Mouse (Mus musculus): Measurements from ENCODE around the gene Ntf5.
A peak's percentile ranks its signal among the peaks of the same experiment; 100 is the strongest.

Gene Ntf5

DNA sequence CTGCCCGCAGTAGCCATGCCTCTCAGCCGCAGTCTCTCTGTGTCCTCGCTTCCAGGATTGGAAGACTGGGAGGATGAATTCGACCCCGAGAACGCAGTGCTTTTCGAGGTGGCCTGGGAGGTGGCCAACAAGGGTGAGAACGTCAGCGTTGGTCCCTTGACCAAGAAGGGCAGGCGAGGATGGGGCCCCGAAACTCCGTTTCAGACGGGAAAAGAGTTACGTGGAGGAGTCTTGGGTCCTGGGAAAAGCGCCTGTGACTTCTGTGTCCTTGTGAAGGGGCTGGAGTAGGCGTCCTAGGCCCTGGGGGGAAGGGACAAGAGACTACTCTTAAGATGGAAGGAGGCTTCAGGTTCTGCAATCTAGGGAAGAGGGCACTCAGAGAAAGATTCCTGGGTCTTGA, 21.5 kb downstream of the Ntf5 start:
- DNase-seq (ENCODE audit: low spot score): no peak

GRCm38 (mm10) chr7:45436444-45436843, 22.9 kb downstream of the Ntf5 start:
- DNase-seq (ENCODE audit: low spot score): no peak

- DNase-seq (ENCODE audit: low spot score): no peak
Measured at GRCm38 (mm10) chr7:45437046-45437445, 23.6 kb downstream of the Ntf5 start.

- DNase-seq (ENCODE audit: low spot score): no peak
Measured at GRCm38 (mm10) chr7:45437521-45438276, 24.2 kb downstream of the Ntf5 start, which contains the start of gene Ruvbl2. Ruvbl2 (minus strand) TSS chr7:45438096.

GRCm38 (mm10) chr7:45443526-45444420, 30.3 kb downstream of the Ntf5 start:
- DNase-seq (ENCODE audit: low spot score): no peak

- DNase-seq (ENCODE audit: low spot score): no peak
Measured at GRCm38 (mm10) chr7:45446589-45446988, 33.1 kb downstream of the Ntf5 start.

DNA sequence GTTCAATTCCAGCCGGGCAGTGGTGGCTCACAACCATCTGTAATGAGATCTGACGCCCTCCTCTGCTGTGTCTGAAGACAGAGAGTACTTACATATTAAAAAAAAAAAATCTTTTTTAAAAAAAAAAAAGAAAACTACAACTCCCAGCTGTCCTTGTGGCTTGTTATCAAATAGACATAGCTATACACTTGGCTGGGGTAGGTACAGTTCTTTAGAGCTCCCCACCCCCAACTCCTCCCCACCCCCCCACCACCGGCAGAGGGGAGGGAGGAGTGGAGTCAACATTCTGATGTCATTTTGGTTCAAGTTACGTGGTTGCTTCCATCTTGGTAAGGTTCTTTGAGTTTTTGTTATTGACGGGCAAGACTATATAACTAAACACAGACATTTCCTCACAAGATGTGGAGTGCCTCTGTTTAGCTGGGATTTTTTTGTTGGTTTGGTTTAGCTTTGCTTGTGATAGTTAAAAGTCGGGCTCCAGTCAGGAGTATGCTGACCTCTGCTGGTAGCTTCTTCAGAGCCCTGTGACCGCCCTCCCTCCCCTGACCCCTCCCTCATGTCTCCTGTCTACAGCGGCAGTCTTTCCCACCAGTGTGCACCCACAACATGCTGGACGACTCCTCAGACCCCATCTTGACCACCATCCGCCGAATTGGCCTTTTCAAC, 34.0 kb downstream of the Ntf5 start:
- DNase-seq (ENCODE audit: low spot score): no peak

- no peak for DNase-seq (ENCODE audit: low spot score)
Measured at GRCm38 (mm10) chr7:45449974-45450373, 36.5 kb downstream of the Ntf5 start.

GRCm38 (mm10) chr7:45451344-45451982, 38.0 kb downstream of the Ntf5 start:
- DNase-seq (ENCODE audit: low spot score): no peak

DNA sequence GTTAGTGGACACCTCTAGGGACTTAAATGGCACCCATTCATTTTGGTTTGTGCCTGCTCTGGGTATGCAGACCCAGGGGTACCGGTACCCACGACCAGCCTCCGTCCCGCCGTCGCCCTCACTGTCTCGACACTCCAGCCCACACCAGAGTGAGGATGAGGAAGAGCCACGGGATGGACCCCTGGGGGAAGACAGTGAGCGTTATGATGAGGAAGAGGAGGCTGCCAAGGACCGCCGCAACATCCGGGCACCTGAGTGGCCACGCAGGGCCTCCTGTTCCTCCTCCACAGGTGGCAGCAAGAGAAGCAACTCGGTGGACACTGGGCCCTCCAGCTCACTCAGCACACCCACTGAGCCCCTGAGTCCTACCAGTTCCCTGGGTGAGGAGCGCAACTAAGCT, 41.5 kb downstream of the Ntf5 start:
- no peak for DNase-seq (ENCODE audit: low spot score)

- DNase-seq (ENCODE audit: low spot score): no peak
Measured at GRCm38 (mm10) chr7:45455932-45456696, 42.6 kb downstream of the Ntf5 start.

- DNase-seq (ENCODE audit: low spot score): no peak
Measured at GRCm38 (mm10) chr7:45456721-45457203, 43.3 kb downstream of the Ntf5 start.

DNA sequence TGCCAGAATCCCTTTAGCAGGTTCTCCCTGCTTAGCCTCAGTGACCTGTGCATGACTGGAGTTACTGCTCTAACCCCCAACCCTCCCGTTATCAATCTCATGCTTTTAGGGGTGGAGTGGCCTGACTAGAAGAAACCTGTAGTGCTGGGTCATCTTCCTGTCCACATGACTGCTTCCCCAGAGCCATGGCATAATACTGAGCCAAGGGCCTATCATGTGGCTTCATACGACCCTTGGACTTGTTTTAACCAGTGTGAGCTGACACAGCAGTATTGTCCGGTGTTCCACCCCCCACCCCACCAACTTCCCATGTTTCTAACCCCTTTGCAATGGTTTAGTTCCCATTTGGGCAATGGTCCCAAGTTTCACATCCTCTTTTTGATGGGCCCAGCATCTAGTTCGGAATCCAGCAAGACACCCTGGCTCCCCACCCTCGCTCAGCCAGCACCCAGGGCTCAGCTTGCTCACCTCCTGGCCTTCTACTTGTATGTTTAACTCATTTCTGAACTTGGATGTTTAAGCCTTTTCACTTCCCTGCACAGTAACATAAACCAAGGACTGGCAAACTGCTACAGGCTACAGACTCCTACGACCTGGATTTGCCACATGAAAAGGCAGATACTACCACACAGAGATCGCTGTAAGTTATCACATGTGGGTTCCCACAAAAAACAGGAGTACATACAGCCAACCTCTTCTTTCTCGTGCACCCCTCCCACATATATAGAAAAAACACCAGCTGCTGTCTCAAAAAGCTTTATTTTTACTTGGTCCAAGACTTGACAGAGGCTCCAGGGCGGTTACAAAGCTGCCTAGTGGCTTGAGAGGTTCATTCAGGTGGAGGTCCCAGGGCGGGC, 43.9 kb downstream of the Ntf5 start:
- no peak for DNase-seq (ENCODE audit: low spot score)

DNA sequence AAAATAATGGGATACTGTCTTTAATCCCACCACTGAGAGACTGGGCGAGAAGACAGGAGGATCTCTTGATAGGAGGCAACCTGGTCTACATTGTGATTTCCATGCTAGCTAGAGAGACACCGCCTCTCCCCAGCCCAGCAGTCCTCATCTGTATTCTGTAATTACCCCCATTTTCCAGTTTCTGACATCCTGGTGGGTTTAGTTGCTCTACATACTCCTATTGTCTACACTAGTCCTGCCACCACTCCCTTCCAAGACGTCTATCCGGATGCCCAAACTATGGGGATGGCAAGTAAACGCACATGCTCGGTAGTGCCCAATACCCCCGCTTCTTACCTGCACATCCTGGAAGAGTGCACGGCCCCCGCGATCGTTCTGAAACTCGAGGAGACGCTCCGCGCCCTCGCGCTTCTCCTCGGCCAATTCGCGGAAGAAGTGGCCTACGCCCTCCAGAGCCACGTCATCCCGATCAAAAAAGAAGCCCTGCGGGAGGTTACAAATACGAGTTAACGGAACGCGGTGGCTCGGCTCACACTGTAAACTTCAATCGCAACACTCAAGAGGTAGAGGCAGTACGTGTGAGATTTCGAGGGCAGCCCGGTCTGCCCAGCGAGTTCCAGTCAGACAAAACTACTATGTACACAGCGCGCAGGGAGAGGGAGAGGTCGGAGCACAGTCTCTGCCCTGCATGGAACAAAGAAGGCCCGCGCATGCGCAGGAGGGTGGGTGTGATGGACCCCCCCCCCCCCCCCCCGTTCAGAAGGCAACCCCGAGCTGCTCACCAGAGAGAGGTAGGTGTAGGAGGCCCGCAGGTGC, 45.5 kb downstream of the Ntf5 start:
- DNase-seq (ENCODE audit: low spot score): peak; percentile 58

GRCm38 (mm10) chr7:45459564-45460140, 46.2 kb downstream of the Ntf5 start, which contains the start of gene Ftl1:
Ftl1 (minus strand) TSS chr7:45459884.
- DNase-seq (ENCODE audit: low spot score): peak; percentile 92

DNA sequence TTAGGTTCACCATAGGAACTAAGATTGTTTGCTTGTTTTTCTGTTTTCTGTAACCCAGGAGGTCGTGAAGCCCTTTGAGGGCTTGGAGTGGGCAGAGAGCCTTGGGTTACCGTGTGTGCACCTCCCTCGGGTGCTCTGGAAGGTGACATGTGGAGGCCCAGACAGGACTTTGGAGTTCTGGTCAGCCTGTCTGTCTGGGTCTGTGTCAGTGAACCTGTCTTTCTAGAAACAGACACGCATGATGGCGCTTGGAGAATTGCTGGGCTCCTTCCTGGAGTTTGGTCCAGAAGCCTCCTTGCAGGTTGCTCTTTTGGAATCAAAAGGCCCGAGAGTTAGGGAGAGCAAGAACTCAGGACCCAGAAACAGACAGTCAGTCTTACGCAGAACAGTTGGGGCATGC, 46.9 kb downstream of the Ntf5 start:
- DNase-seq (ENCODE audit: low spot score): no peak

DNA sequence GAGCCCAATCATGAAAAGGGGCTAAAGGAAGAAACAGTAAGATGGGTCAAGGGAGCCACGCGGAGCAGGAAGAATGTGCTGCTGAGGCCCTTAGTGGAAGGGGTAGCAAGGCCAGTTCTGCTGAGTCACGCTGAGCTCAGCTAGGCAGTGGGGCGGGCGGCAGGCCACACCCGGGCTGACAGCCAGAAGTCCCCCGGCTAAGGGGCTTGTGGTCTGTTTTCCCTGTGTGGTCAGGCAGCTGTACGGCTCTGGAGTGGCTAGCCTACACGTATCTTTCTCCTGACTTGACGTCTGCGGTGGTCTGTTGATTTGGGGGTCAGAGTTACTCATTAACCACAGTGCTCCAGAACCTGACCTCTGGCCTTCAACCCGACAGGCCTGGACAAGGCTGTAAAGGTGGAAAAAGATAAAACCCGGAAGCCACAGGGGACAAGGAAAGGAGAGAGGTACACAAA, 47.4 kb downstream of the Ntf5 start:
- no peak for DNase-seq (ENCODE audit: low spot score)

DNA sequence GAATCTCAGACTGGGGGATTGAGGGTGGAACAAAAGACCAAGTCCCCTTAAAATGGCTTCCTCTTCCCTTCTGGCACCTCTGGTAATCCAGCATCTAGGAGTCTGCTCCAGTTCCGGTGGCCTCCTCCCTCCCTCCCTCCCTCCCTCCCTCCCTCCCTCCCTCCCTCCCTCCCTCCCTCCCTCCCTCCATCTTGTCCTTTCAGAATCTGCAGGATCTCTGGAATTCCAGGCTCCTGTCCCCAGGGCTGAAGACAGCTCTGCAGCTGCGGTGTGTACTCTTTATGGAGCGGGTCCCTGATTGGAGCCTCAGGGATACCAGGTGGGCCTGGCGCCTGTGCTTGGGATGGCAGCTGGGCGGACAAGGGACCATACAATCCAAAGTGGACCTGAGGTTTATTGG, 47.8 kb downstream of the Ntf5 start:
- no peak for DNase-seq (ENCODE audit: low spot score)

GRCm38 (mm10) chr7:45461781-45462180, 48.3 kb downstream of the Ntf5 start:
- DNase-seq (ENCODE audit: low spot score): no peak
